Mouse (Mus musculus) large intestine, adult 2 months (tissue): ENCODE measurements around the gene Gm21671. TPM values are rescaled to one million over a fixed set of nuclear protein-coding genes. Genes with fewer than 3 reads are reported as not detected.
"Not testable (repeated sequence)": the region's sequence is repeated elsewhere in the genome, so short reads cannot be mapped to it uniquely, and the experiment has no call there.

Source experiments
- DNase-seq: peaks from one replicate; pipeline ENCODE4 v3.0.0-alpha.2; 2012; ENCODE audit warnings: low read depth, low spot score
- WGBS: fragments of 180-500 bp; shearing (Covaris S2); methylation state at CpG from one replicate; pipeline ENCODE4 v1.1.7; 2018; 5-methylcytosine and 5-hydroxymethylcytosine counted together
- polyA plus RNA-seq: library from polyadenylated mRNA; depleted of rRNA; stranded (reverse); fragments of >200 nt; gene quantifications from 2 replicates; pipeline ENCODE4 v1.2.3, GENCODE M21; 2012; rRNA removed

The Gm21671 gene
- not detected in 2 replicates for polyA plus RNA-seq

GRCm38 (mm10) chr5:25954317-25954716 lies at the start of gene Gm21671:
Gene Gm21671 (minus strand): TSS chr5:25954417.
- WGBS = 59% methylated on average over 2 of the region's 2 CpGs

DNA sequence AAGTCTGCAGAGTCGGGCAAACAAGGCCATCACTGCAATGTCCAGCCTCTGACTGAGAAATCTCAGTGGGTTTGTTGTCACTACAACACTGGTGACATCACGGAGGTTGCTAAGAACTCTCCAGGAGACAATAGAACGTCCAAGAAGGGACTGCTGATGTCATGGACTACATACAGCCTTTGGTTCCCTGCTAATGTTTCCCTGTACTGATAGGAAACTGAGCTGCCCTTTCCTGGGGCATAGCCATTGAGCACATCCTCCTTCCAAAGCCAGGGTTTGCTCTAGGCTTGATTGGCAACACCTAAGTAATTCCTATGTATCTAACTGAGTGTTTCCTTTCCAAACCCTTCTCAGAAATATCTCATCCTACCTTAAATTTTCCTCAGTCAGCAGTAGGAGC lies 34.3 kb upstream of the Gm21671 start, which contains the start of gene Gm21698:
Gene Gm21698, minus strand, starts transcription at position 101 of the 400 bp plus-strand sequence.
- DNase-seq = not testable (repeated sequence)
- no CpG with 5 or more reads among the region's 3 CpGs for WGBS

More at GRCm38 (mm10) chr5:25954317-25954716, at the start of gene Gm21671:
- not testable (repeated sequence) for DNase-seq

GRCm38 (mm10) chr5:25972563-25972962 lies 18.3 kb upstream of the Gm21671 start, which contains the start of gene Gm21680:
Gene Gm21680 (minus strand): TSS chr5:25972663.
- DNase-seq = not testable (repeated sequence)
- no CpG with 5 or more reads among the region's 2 CpGs for WGBS

DNA sequence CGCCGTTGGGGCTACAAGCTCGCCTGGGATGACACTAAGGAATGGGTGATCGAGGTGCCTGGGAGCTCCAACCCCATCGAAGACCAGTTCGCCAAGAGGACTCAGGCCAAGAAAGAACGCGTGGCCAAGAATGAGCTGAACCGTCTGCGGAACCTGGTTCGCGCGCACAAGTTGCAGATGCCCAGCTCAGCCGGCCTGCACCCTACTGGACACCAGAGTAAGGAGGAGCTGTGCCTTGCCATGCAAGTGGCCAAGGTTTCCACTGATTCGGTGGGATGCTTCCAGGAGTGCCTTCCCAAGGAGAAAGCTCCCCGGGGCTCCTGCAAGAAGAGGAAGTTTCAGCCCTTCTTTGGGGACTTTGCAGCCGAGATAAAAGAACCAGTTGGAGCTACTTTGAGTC lies 2.8 kb upstream of the Gm21671 start:
- 58% methylated on average over 17 of the region's 17 CpGs for WGBS
- DNase-seq = not testable (repeated sequence)

- 24% methylated on average over 32 of the region's 32 CpGs for WGBS
- DNase-seq = not testable (repeated sequence)
Measured at GRCm38 (mm10) chr5:25956611-25957010, 2.4 kb upstream of the Gm21671 start.

DNA sequence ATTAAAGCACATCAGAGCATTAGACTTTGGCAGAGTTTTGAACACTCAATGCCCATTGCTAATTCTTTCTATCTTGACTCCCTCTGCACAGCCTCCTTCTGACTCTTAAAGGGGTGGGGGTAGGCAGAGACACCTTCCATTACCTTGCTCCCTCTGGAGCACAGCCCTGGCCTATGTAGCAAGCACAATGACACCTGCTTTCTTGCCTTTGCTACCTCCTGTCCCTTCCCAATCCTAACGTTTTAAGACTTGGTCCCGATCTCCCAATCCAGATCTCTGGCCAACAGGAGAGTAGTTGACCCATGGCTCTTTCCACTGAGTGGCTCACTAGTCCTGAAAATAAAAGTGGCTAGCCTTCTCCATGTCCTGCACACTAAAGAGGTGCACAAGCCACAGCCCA lies 8.8 kb downstream of the Gm21671 start:
- WGBS = 79% methylated on average over 2 of the region's 2 CpGs
- not testable (repeated sequence) for DNase-seq

- WGBS = 45% methylated on average over 2 of the region's 2 CpGs
- not testable (repeated sequence) for DNase-seq
Measured at GRCm38 (mm10) chr5:25942281-25942680, 11.9 kb downstream of the Gm21671 start, which contains the start of gene Gm21663. Gene Gm21663 (minus strand): TSS chr5:25942381.

Other genes with a start within 250 kb of the Gm21671 start
- 1.9 and 2.3 TPM in 2 replicates for gene Xrcc2, start 248.6 kb downstream of the Gm21671 start, polyA plus RNA-seq
- gene Actr3b, start 194.4 kb downstream of the Gm21671 start, polyA plus RNA-seq = 0.30 and 0.45 TPM in 2 replicates
- not detected in 2 replicates for gene Gm21663, start 12.0 kb downstream of the Gm21671 start, polyA plus RNA-seq
- not detected in 2 replicates for gene Gm21680, start 18.2 kb upstream of the Gm21671 start, polyA plus RNA-seq
- gene Gm21698, start 34.2 kb upstream of the Gm21671 start, polyA plus RNA-seq = not detected in 2 replicates
- gene Gm1979, start 50.4 kb upstream of the Gm21671 start, polyA plus RNA-seq = not detected in 2 replicates
- not detected in 2 replicates for gene Gm5862, start 68.5 kb upstream of the Gm21671 start, polyA plus RNA-seq
- not detected in 2 replicates for gene Speer4a, start 85.1 kb upstream of the Gm21671 start, polyA plus RNA-seq
- not detected in 2 replicates for gene Gm7347, start 104.2 kb upstream of the Gm21671 start, polyA plus RNA-seq
- not detected in 2 replicates for gene Gm10471, start 134.9 kb upstream of the Gm21671 start, polyA plus RNA-seq
- not detected in 2 replicates for gene 5031410I06Rik, start 150.9 kb upstream of the Gm21671 start, polyA plus RNA-seq
- gene Gm10220, start 167.0 kb upstream of the Gm21671 start, polyA plus RNA-seq = not detected in 2 replicates